Mouse (Mus musculus) stomach, embryonic 15.5 days (tissue): Measurements from ENCODE around the gene Nectin1. TPM values are rescaled to one million over a fixed set of nuclear protein-coding genes. Genes with fewer than 3 reads are reported as not detected.
A peak's percentile ranks its signal among the peaks of the same experiment; 100 is the strongest.

Experiments used
- ATAC-seq: fragments of 200-750 bp; cut with Nextera tagmentation; 2 replicates; pipeline ENCODE4 v1.8.0; 2017; ENCODE audit warnings: low read depth, moderate number of reproducible peaks, moderate TSS enrichment; ENCODE audit not compliant: insufficient read depth, low FRiP score
- H3K27ac ChIP-seq: fragments of 300-500 bp; sonication (generic); 2 replicates; pipeline ENCODE4 v1.5.1; 2015; ENCODE audit warnings: mild to moderate bottlenecking, inconsistent platforms
- H3K27me3 ChIP-seq: fragments of 300-500 bp; sonication (generic); replicated peaks from 2 replicates; pipeline ENCODE4 v1.6.1; 2015; ENCODE audit warnings: inconsistent platforms
- H3K36me3 ChIP-seq: fragments of 300-500 bp; sonication (generic); 2 replicates; pipeline ENCODE4 v1.6.1; 2015; ENCODE audit warnings: inconsistent platforms
- H3K4me1 ChIP-seq: fragments of 300-500 bp; sonication (generic); 2 replicates; pipeline ENCODE4 v1.6.1; 2015; ENCODE audit warnings: inconsistent platforms
- H3K4me2 ChIP-seq: fragments of 300-500 bp; sonication (generic); 2 replicates; pipeline ENCODE4 v1.6.1; 2015; ENCODE audit warnings: mild to moderate bottlenecking, inconsistent platforms
- H3K4me3 ChIP-seq: fragments of 300-500 bp; sonication (generic); replicated peaks from 2 replicates; pipeline ENCODE4 v1.5.1; 2015; ENCODE audit warnings: inconsistent platforms
- H3K9ac ChIP-seq: fragments of 300-500 bp; sonication (generic); 2 replicates; pipeline ENCODE4 v1.6.1; 2015; ENCODE audit warnings: inconsistent platforms
- H3K9me3 ChIP-seq: fragments of 300-500 bp; sonication (generic); 2 replicates; pipeline ENCODE4 v1.6.1; 2016; ENCODE audit warnings: inconsistent platforms
- WGBS: fragments of 180-500 bp; shearing (Covaris S2); methylation state at CpG from one replicate; pipeline ENCODE4 v1.1.7; 2015; 5-methylcytosine and 5-hydroxymethylcytosine counted together
- polyA plus RNA-seq: library from polyadenylated mRNA; unstranded; fragments of >200 nt; fragmentation: Nextera tagmentation; extraction: Ambion mirVana; gene quantifications from 2 replicates; pipeline ENCODE4 v1.2.1, GENCODE M21; 2015

The Nectin1 gene
- polyA plus RNA-seq, 1 experiment from 2014 or later: 9.3 TPM

- Histone ChIP-seq H3K36me3 (no peaks in the 10 kb centered on the region), H3K9me3 (no peaks in the 10 kb centered on the region), H3K27me3 (0 out of 2 replicates have a peak, but pooled peaks cover 4% of the 10 kb centered on the region), H3K4me3 (no peak overlapping the region), H3K27ac (no peak overlapping the region), H3K4me2 (no peak overlapping the region), H3K4me1 (peaks cover 8% of the 10 kb centered on the region; the same call in 1 of the 2 replicates), H3K9ac (no peak overlapping the region)
- WGBS: 11% methylated on average over 10 of the region's 10 CpGs
- ATAC-seq: peak; percentile 79
Measured at GRCm38 (mm10) chr9:43729450-43730266, 14.1 kb upstream of the Nectin1 start.

- 16% methylated on average over 22 of the region's 22 CpGs for WGBS
- Histone ChIP-seq H3K27me3 (0 out of 2 replicates have a peak, but pooled peaks cover 4% of the 10 kb centered on the region), H3K4me2 (no peak overlapping the region), H3K4me3 (no peak overlapping the region), H3K36me3 (no peaks in the 10 kb centered on the region), H3K4me1 (peaks cover 8% of the 10 kb centered on the region; the same call in 1 of the 2 replicates), H3K9me3 (no peaks in the 10 kb centered on the region), H3K27ac (no peak overlapping the region), H3K9ac (no peak overlapping the region)
- no peak for ATAC-seq
Measured at GRCm38 (mm10) chr9:43730284-43731027, 13.3 kb upstream of the Nectin1 start.

GRCm38 (mm10) chr9:43731880-43732279, 11.9 kb upstream of the Nectin1 start:
- ATAC-seq: peak; percentile 14; the same call in 1 of the 2 replicates
- H3K4me2 ChIP-seq: no peak overlapping the region
- 0 out of 2 replicates have a peak, but pooled peaks cover 4% of the 10 kb centered on the region for H3K27me3 ChIP-seq
- no peaks in the 10 kb centered on the region for H3K36me3 ChIP-seq
- no peaks in the 10 kb centered on the region for H3K9me3 ChIP-seq
- WGBS: 48% methylated on average over 6 of the region's 6 CpGs
- H3K27ac ChIP-seq: no peak overlapping the region
- H3K4me1 ChIP-seq: peaks cover 8% of the 10 kb centered on the region; the same call in 1 of the 2 replicates
- H3K9ac ChIP-seq: no peak overlapping the region
- H3K4me3 ChIP-seq: no peak overlapping the region

GRCm38 (mm10) chr9:43732671-43733070, 11.1 kb upstream of the Nectin1 start:
- no peak overlapping the region for H3K9ac ChIP-seq
- H3K36me3 ChIP-seq: no peaks in the 10 kb centered on the region
- no peak overlapping the region for H3K4me3 ChIP-seq
- H3K27ac ChIP-seq: no peak overlapping the region
- no peak overlapping the region for H3K4me2 ChIP-seq
- no peaks in the 10 kb centered on the region for H3K9me3 ChIP-seq
- 45% methylated on average over 8 of the region's 8 CpGs for WGBS
- ATAC-seq: no peak
- 0 out of 2 replicates have a peak, but pooled peaks cover 4% of the 10 kb centered on the region for H3K27me3 ChIP-seq
- peaks cover 14% of the 10 kb centered on the region for H3K4me1 ChIP-seq

- no peak overlapping the region for H3K4me2 ChIP-seq
- peaks cover 14% of the 10 kb centered on the region for H3K4me1 ChIP-seq
- H3K4me3 ChIP-seq: no peak overlapping the region
- no peak overlapping the region for H3K27ac ChIP-seq
- H3K9ac ChIP-seq: no peak overlapping the region
- no peaks in the 10 kb centered on the region for H3K36me3 ChIP-seq
- ATAC-seq: no peak
- H3K27me3 ChIP-seq: 0 out of 2 replicates have a peak, but pooled peaks cover 4% of the 10 kb centered on the region
- H3K9me3 ChIP-seq: no peaks in the 10 kb centered on the region
Measured at GRCm38 (mm10) chr9:43734952-43735351, 8.8 kb upstream of the Nectin1 start.

- Histone ChIP-seq H3K9ac (no peak overlapping the region), H3K4me3 (no peak overlapping the region), H3K4me1 (peaks cover 11% of the 10 kb centered on the region), H3K36me3 (no peaks in the 10 kb centered on the region), H3K9me3 (no peaks in the 10 kb centered on the region), H3K27me3 (0 out of 2 replicates have a peak, but pooled peaks cover under 1% of the 10 kb centered on the region), H3K27ac (no peak overlapping the region), H3K4me2 (no peak overlapping the region)
- ATAC-seq: no peak
- 89% methylated on average over 9 of the region's 9 CpGs for WGBS
Measured at GRCm38 (mm10) chr9:43736046-43736730, 7.6 kb upstream of the Nectin1 start.

GRCm38 (mm10) chr9:43737331-43737730, 6.5 kb upstream of the Nectin1 start:
- H3K27me3 ChIP-seq: no peaks in the 10 kb centered on the region
- H3K4me1 ChIP-seq: peaks cover 11% of the 10 kb centered on the region
- no peak for ATAC-seq
- H3K4me3 ChIP-seq: no peak overlapping the region
- H3K4me2 ChIP-seq: peak overlapping the region; percentile 37; the same call in 1 of the 2 replicates
- H3K27ac ChIP-seq: 0 out of 2 replicates have a peak overlapping the region, but pooled peaks have one; percentile 28
- H3K9ac ChIP-seq: no peak overlapping the region
- 11% methylated on average over 3 of the region's 3 CpGs for WGBS
- H3K9me3 ChIP-seq: no peaks in the 10 kb centered on the region
- H3K36me3 ChIP-seq: no peaks in the 10 kb centered on the region

GRCm38 (mm10) chr9:43737871-43738292, 5.9 kb upstream of the Nectin1 start:
- Histone ChIP-seq H3K4me1 (peaks cover 14% of the 10 kb centered on the region), H3K9me3 (no peaks in the 10 kb centered on the region), H3K27ac (0 out of 2 replicates have a peak overlapping the region, but pooled peaks have one; percentile 28), H3K9ac (no peak overlapping the region), H3K27me3 (no peaks in the 10 kb centered on the region), H3K4me2 (peak overlapping the region; percentile 37), H3K36me3 (no peaks in the 10 kb centered on the region), H3K4me3 (peak overlapping the region; percentile 12; the same call in 1 of the 2 replicates)
- peak; percentile 59; the same call in 1 of the 2 replicates for ATAC-seq
- WGBS: 1% methylated on average over 12 of the region's 12 CpGs

- ATAC-seq: no peak
- 37% methylated on average over 6 of the region's 6 CpGs for WGBS
- Histone ChIP-seq H3K36me3 (no peaks in the 10 kb centered on the region), H3K9ac (no peak overlapping the region), H3K9me3 (no peaks in the 10 kb centered on the region), H3K4me2 (no peak overlapping the region; the same call in 1 of the 2 replicates), H3K4me1 (peaks cover 19% of the 10 kb centered on the region), H3K27ac (no peak overlapping the region), H3K4me3 (no peak overlapping the region), H3K27me3 (no peaks in the 10 kb centered on the region)
Measured at GRCm38 (mm10) chr9:43738480-43739084, 5.2 kb upstream of the Nectin1 start.

- 74% methylated on average over 2 of the region's 2 CpGs for WGBS
- H3K4me1 ChIP-seq: peaks cover 33% of the 10 kb centered on the region
- no peak for ATAC-seq
- H3K9ac ChIP-seq: no peak overlapping the region
- no peak overlapping the region for H3K4me3 ChIP-seq
- no peak overlapping the region for H3K4me2 ChIP-seq
- H3K27ac ChIP-seq: no peak overlapping the region
- H3K27me3 ChIP-seq: no peaks in the 10 kb centered on the region
- H3K9me3 ChIP-seq: no peaks in the 10 kb centered on the region
- no peaks in the 10 kb centered on the region for H3K36me3 ChIP-seq
Measured at GRCm38 (mm10) chr9:43741277-43741676, 2.5 kb upstream of the Nectin1 start.

- H3K27me3 ChIP-seq: no peaks in the 10 kb centered on the region
- H3K4me3 ChIP-seq: no peak overlapping the region
- H3K4me2 ChIP-seq: no peak overlapping the region
- peaks cover 33% of the 10 kb centered on the region for H3K4me1 ChIP-seq
- ATAC-seq: no peak
- 0 out of 2 replicates have a peak overlapping the region, but pooled peaks have one; percentile 97 for H3K27ac ChIP-seq
- H3K9me3 ChIP-seq: no peaks in the 10 kb centered on the region
- WGBS: 86% methylated on average over 4 of the region's 4 CpGs
- H3K36me3 ChIP-seq: no peaks in the 10 kb centered on the region
- H3K9ac ChIP-seq: no peak overlapping the region
Measured at GRCm38 (mm10) chr9:43742066-43742465, 1.7 kb upstream of the Nectin1 start.
